Mouse (Mus musculus) ES-Bruce4 (cell line): ENCODE data around the gene Adi1. TPM values are rescaled to one million over a fixed set of nuclear protein-coding genes. Genes with fewer than 3 reads are reported as not detected.

Experiments
- H3K27ac ChIP-seq: 2 replicates; pipeline ENCODE4 v1.5.1; 2012; ENCODE audit warnings: low read length, inconsistent platforms; ENCODE audit not compliant: insufficient read depth
- H3K27me3 ChIP-seq: 2 replicates; pipeline ENCODE4 v1.6.1; 2012; ENCODE audit warnings: mild to moderate bottlenecking, low read length, inconsistent platforms; ENCODE audit not compliant: control insufficient read depth, poor library complexity, insufficient read depth, severe bottlenecking
- H3K36me3 ChIP-seq: 2 replicates; pipeline ENCODE4 v1.6.1; 2012; ENCODE audit warnings: inconsistent platforms, mild to moderate bottlenecking, low read length, moderate library complexity; ENCODE audit not compliant: control insufficient read depth, poor library complexity, insufficient read depth, severe bottlenecking
- H3K4me1 ChIP-seq: one replicate; pipeline ENCODE4 v1.8.1; 2011; ENCODE audit warnings: low read length; ENCODE audit not compliant: control insufficient read depth, insufficient read depth
- H3K4me3 ChIP-seq: 2 replicates; pipeline ENCODE4 v1.5.1; 2011; ENCODE audit warnings: low read depth, mild to moderate bottlenecking, low read length
- H3K9ac ChIP-seq: 2 replicates; pipeline ENCODE4 v1.6.1; 2012; ENCODE audit warnings: low read depth, mild to moderate bottlenecking, inconsistent platforms; ENCODE audit not compliant: poor library complexity, severe bottlenecking
- H3K9me3 ChIP-seq: replicated peaks from 2 replicates; pipeline ENCODE4 v1.6.1; 2012; ENCODE audit warnings: mild to moderate bottlenecking, low read length, inconsistent platforms; ENCODE audit not compliant: control insufficient read depth, poor library complexity, insufficient read depth, severe bottlenecking
- CTCF ChIP-seq: IDR thresholded peaks from one replicate; pipeline ENCODE4 v1.8.1; 2011; ENCODE audit warnings: low read depth, low read length
- EP300 ChIP-seq: IDR thresholded peaks from 2 replicates; pipeline ENCODE4 v1.6.1; 2011; ENCODE audit warnings: low read depth, low read length; ENCODE audit not compliant: insufficient read depth
- POLR2A ChIP-seq: IDR thresholded peaks from one replicate; pipeline ENCODE4 v1.8.1; 2011; ENCODE audit warnings: low read length; ENCODE audit not compliant: insufficient read depth
- polyA plus RNA-seq: library from polyadenylated mRNA; stranded (reverse); fragments of >200 nt; gene quantifications from 2 replicates; pipeline ENCODE4 v1.2.4, GENCODE M21; 2011; ENCODE audit warnings: low read depth; ENCODE audit not compliant: missing spikeins, insufficient read depth, insufficient read length

Adi1 gene
- polyA plus RNA-seq, 1 experiment = 59.0 TPM

- no peak overlapping the region for H3K4me3 ChIP-seq
- H3K9ac ChIP-seq = no peak overlapping the region
- TF ChIP-seq POLR2A = no peak
- TF ChIP-seq CTCF = peak; percentile 84
- H3K9me3 ChIP-seq = no peaks in the 10 kb centered on the region
- no peaks in the 10 kb centered on the region for H3K36me3 ChIP-seq
- no peaks in the 10 kb centered on the region for H3K4me1 ChIP-seq
- no peaks in the 10 kb centered on the region for H3K27me3 ChIP-seq
- no peak overlapping the region for H3K27ac ChIP-seq
These were observed 24.6 kb downstream of the Adi1 start for GRCm38 (mm10) chr12:28699656-28700055.

GRCm38 (mm10) chr12:28700101-28700511 lies 25.1 kb downstream of the Adi1 start:
- no peak overlapping the region for H3K27ac ChIP-seq
- no peaks in the 10 kb centered on the region for H3K4me1 ChIP-seq
- no peaks in the 10 kb centered on the region for H3K9me3 ChIP-seq
- no peak overlapping the region for H3K4me3 ChIP-seq
- H3K27me3 ChIP-seq = no peaks in the 10 kb centered on the region
- TF ChIP-seq EP300 (no peak), POLR2A (no peak), CTCF (no peak)
- no peak overlapping the region for H3K9ac ChIP-seq
- H3K36me3 ChIP-seq = no peaks in the 10 kb centered on the region

- H3K36me3 ChIP-seq = no peaks in the 10 kb centered on the region
- peak overlapping the region; percentile 26 for H3K4me3 ChIP-seq
- peak overlapping the region; percentile 6; the same call in 1 of the 2 replicates for H3K9ac ChIP-seq
- no peak overlapping the region for H3K27ac ChIP-seq
- no peaks in the 10 kb centered on the region for H3K9me3 ChIP-seq
- TF ChIP-seq EP300 (no peak), POLR2A (no peak), CTCF (no peak)
- no peaks in the 10 kb centered on the region for H3K27me3 ChIP-seq
- H3K4me1 ChIP-seq = no peaks in the 10 kb centered on the region
These were observed 25.6 kb downstream of the Adi1 start for GRCm38 (mm10) chr12:28700561-28701025.

- Histone ChIP-seq H3K36me3 (no peaks in the 10 kb centered on the region), H3K4me1 (no peaks in the 10 kb centered on the region)
These were observed 26.3 kb downstream of the Adi1 start for GRCm38 (mm10) chr12:28701302-28701701.

GRCm38 (mm10) chr12:28704381-28704780 lies 29.4 kb downstream of the Adi1 start:
- Histone ChIP-seq H3K4me3 (no peak overlapping the region), H3K36me3 (no peaks in the 10 kb centered on the region), H3K27me3 (no peaks in the 10 kb centered on the region), H3K9ac (no peak overlapping the region), H3K27ac (no peak overlapping the region), H3K4me1 (no peaks in the 10 kb centered on the region), H3K9me3 (no peaks in the 10 kb centered on the region)
- TF ChIP-seq POLR2A (no peak), CTCF (peak; percentile 8)

More at GRCm38 (mm10) chr12:28701302-28701701, 26.3 kb downstream of the Adi1 start:
- Histone ChIP-seq H3K4me3 (no peak overlapping the region), H3K9ac (no peak overlapping the region), H3K9me3 (no peaks in the 10 kb centered on the region), H3K27me3 (no peaks in the 10 kb centered on the region), H3K27ac (no peak overlapping the region)
- TF ChIP-seq POLR2A (no peak), CTCF (no peak), EP300 (no peak)

GRCm38 (mm10) chr12:28705204-28705603 lies 30.2 kb downstream of the Adi1 start:
- Histone ChIP-seq H3K9me3 (no peaks in the 10 kb centered on the region), H3K9ac (no peak overlapping the region), H3K27me3 (no peaks in the 10 kb centered on the region), H3K4me3 (no peak overlapping the region), H3K27ac (no peak overlapping the region), H3K4me1 (no peaks in the 10 kb centered on the region), H3K36me3 (no peaks in the 10 kb centered on the region)
- no peak for TF ChIP-seq CTCF
- no peak for TF ChIP-seq EP300
- TF ChIP-seq POLR2A = no peak
